Mouse (Mus musculus) central nervous system, embryonic 14 days (tissue): Measurements from ENCODE around the gene Slc25a28. TPM values are rescaled to one million over a fixed set of nuclear protein-coding genes. Genes with fewer than 3 reads are reported as not detected.

Source experiments
- polyA plus RNA-seq: library from polyadenylated mRNA; depleted of rRNA; stranded (reverse); fragments of >200 nt; gene quantifications from 2 replicates; pipeline ENCODE4 v1.2.3, GENCODE M21; 2012; rRNA removed

The Slc25a28 gene
- 88.3 and 89.1 TPM in 2 replicates for polyA plus RNA-seq

GRCm38 (mm10) chr19:43674730-43675524, at the start of gene Slc25a28:
Gene Slc25a28 (minus strand): TSS chr19:43674881.

GRCm38 (mm10) chr19:43689419-43690246, 15.0 kb upstream of the Slc25a28 start, which contains the start of gene Entpd7:
Gene Entpd7 (plus strand): TSS chr19:43689672.

Other genes starting within 250 kb of the Slc25a28 start
- gene Cnnm1, start 234.4 kb downstream of the Slc25a28 start, polyA plus RNA-seq: 3.8 and 5.0 TPM in 2 replicates
- 60.1 and 60.5 TPM in 2 replicates for gene Got1, start 150.3 kb downstream of the Slc25a28 start, polyA plus RNA-seq
- gene Nkx2-3, start 62.6 kb downstream of the Slc25a28 start, polyA plus RNA-seq: 0.99 and 1.7 TPM in 2 replicates
- 7.5 and 8.1 TPM in 2 replicates for gene Entpd7, start 14.8 kb upstream of the Slc25a28 start, polyA plus RNA-seq
- 4.7 and 6.4 TPM in 2 replicates for gene Cutc, start 78.1 kb upstream of the Slc25a28 start, polyA plus RNA-seq
- gene Cox15, start 78.1 kb upstream of the Slc25a28 start, polyA plus RNA-seq: 15.0 and 17.5 TPM in 2 replicates
- 0.07 and 0.14 TPM in 2 replicates for gene Abcc2, start 107.3 kb upstream of the Slc25a28 start, polyA plus RNA-seq